Mouse (Mus musculus) megakaryocyte-erythroid progenitor cell, adult 5-6 weeks (primary cell): Measurements from ENCODE around the gene Dennd4b. TPM values are rescaled to one million over a fixed set of nuclear protein-coding genes. Genes with fewer than 3 reads are reported as not detected.
A peak's percentile ranks its signal among the peaks of the same experiment; 100 is the strongest.
"Not testable (repeated sequence)": the region's sequence is repeated elsewhere in the genome, so short reads cannot be mapped to it uniquely, and the experiment has no call there.

ENCODE experiments used
- ATAC-seq: replicated peaks from 2 replicates; pipeline ENCODE4 v1.8.0; 2016; ENCODE audit warnings: mild to moderate bottlenecking, inconsistent platforms; ENCODE audit not compliant: severe bottlenecking, poor library complexity, low FRiP score, low TSS enrichment
- total RNA-seq, 2 experiments: library from RNA; stranded (forward) in 1 of 2; stranded (reverse) in 1 of 2; fragments of 200-1000, 215-1000 nt in 1 of 2; fragments of >200 nt in 1 of 2; fragmentation: Nextera tagmentation in 1 of 2; gene quantifications; 2 replicates each; pipeline ENCODE4 v1.2.3; 2014 to 2017

The Dennd4b gene
- total RNA-seq, 2 experiments from 2014 or later = 21.5 to 32.4 TPM

- not testable (repeated sequence) for ATAC-seq
Observed at GRCm38 (mm10) chr3:90251731-90252226, 13.2 kb upstream of the Dennd4b start.

GRCm38 (mm10) chr3:90252659-90253058 is 12.3 kb upstream of the Dennd4b start:
- ATAC-seq = not testable (repeated sequence)

GRCm38 (mm10) chr3:90253174-90253573 is 11.8 kb upstream of the Dennd4b start:
- not testable (repeated sequence) for ATAC-seq

GRCm38 (mm10) chr3:90253653-90254418 is 11.1 kb upstream of the Dennd4b start, which contains the start of gene Crtc2:
Crtc2 (plus strand) TSS chr3:90254163.
- ATAC-seq = peak; percentile 96

GRCm38 (mm10) chr3:90254419-90255193 is 10.4 kb upstream of the Dennd4b start:
- ATAC-seq = peak; percentile 48

- ATAC-seq = no peak
Observed at GRCm38 (mm10) chr3:90255194-90255565, 9.8 kb upstream of the Dennd4b start.

- ATAC-seq = no peak
Observed at GRCm38 (mm10) chr3:90255784-90256353, 9.1 kb upstream of the Dennd4b start.

- no peak for ATAC-seq
Observed at GRCm38 (mm10) chr3:90256731-90257530, 8.1 kb upstream of the Dennd4b start.

- ATAC-seq = no peak
Observed at GRCm38 (mm10) chr3:90258521-90258920, 6.5 kb upstream of the Dennd4b start.

- ATAC-seq = no peak
Observed at GRCm38 (mm10) chr3:90263121-90263771, 1.7 kb upstream of the Dennd4b start.

- no peak for ATAC-seq
Observed at GRCm38 (mm10) chr3:90264687-90265033, 325 bp upstream of the Dennd4b start.

- ATAC-seq = peak; percentile 33
Observed at GRCm38 (mm10) chr3:90265932-90266741, 1.2 kb downstream of the Dennd4b start.

- no peak for ATAC-seq
Observed at GRCm38 (mm10) chr3:90266901-90267775, 2.2 kb downstream of the Dennd4b start.

GRCm38 (mm10) chr3:90268190-90268589 is 3.2 kb downstream of the Dennd4b start:
- ATAC-seq = no peak

- ATAC-seq = no peak
Observed at GRCm38 (mm10) chr3:90268971-90269370, 4.0 kb downstream of the Dennd4b start.

- ATAC-seq = no peak
Observed at GRCm38 (mm10) chr3:90270784-90271183, 5.8 kb downstream of the Dennd4b start.

- ATAC-seq = no peak
Observed at GRCm38 (mm10) chr3:90272170-90272569, 7.2 kb downstream of the Dennd4b start.
